Mouse (Mus musculus): ENCODE measurements around the gene Foxk2. TPM values are rescaled to one million over a fixed set of nuclear protein-coding genes. Genes with fewer than 3 reads are reported as not detected.
"Not testable (repeated sequence)": the region's sequence is repeated elsewhere in the genome, so short reads cannot be mapped to it uniquely, and the experiment has no call there.

Gene Foxk2
- polyA plus RNA-seq, 1 experiment from 2014 or later = 2.1 TPM

- WGBS (ENCODE audit: insufficient replicate concordance) = no CpG with 5 or more reads among the region's 1 CpGs
Measured at GRCm38 (mm10) chr11:121342423-121342822, 82.6 kb downstream of the Foxk2 start.

GRCm38 (mm10) chr11:121347036-121347435 is 87.2 kb downstream of the Foxk2 start:
- WGBS (ENCODE audit: insufficient replicate concordance) = 50% methylated on average over 2 of the region's 2 CpGs
- no peaks in the 10 kb centered on the region for H3K27me3 ChIP-seq (ENCODE audit: control insufficient read depth, insufficient read depth, low read depth, low read length)
- peaks cover 10% of the 10 kb centered on the region for H3K36me3 ChIP-seq (ENCODE audit: control insufficient read depth, insufficient read depth)
- no peaks in the 10 kb centered on the region for H3K9me3 ChIP-seq (replicated peaks; ENCODE audit: control insufficient read depth, low read length)
- no peak overlapping the region for H3K9ac ChIP-seq (ENCODE audit: low read depth, low read length)
- peaks cover 4% of the 10 kb centered on the region for H3K4me1 ChIP-seq (ENCODE audit: control insufficient read depth, low read depth, low read length)
- no peak overlapping the region for H3K4me2 ChIP-seq (ENCODE audit: low read depth, low read length)
- no peak overlapping the region for H3K4me3 ChIP-seq (ENCODE audit: low read depth, low read length)
- no peak overlapping the region for H3K27ac ChIP-seq (ENCODE audit: low read length)
- no peak for ATAC-seq (ENCODE audit: low read depth)

More at GRCm38 (mm10) chr11:121342423-121342822, 82.6 kb downstream of the Foxk2 start:
- H3K36me3 ChIP-seq (ENCODE audit: control insufficient read depth, insufficient read depth); ATAC-seq (ENCODE audit: low read depth); H3K4me3 ChIP-seq (ENCODE audit: low read depth, low read length); H3K9me3 ChIP-seq (replicated peaks; ENCODE audit: control insufficient read depth, low read length); H3K4me2 ChIP-seq (ENCODE audit: low read depth, low read length); H3K27me3 ChIP-seq (ENCODE audit: control insufficient read depth, insufficient read depth, low read depth, low read length); H3K9ac ChIP-seq (ENCODE audit: low read depth, low read length); H3K27ac ChIP-seq (ENCODE audit: low read length); H3K4me1 ChIP-seq (ENCODE audit: control insufficient read depth, low read depth, low read length): not testable (repeated sequence)

- no peak overlapping the region for H3K27ac ChIP-seq (ENCODE audit: low read length)
- H3K36me3 ChIP-seq (ENCODE audit: control insufficient read depth, insufficient read depth) = peaks cover 10% of the 10 kb centered on the region
- no peak overlapping the region for H3K9ac ChIP-seq (ENCODE audit: low read depth, low read length)
- ATAC-seq (ENCODE audit: low read depth) = no peak
- H3K4me3 ChIP-seq (ENCODE audit: low read depth, low read length) = no peak overlapping the region
- no peaks in the 10 kb centered on the region for H3K27me3 ChIP-seq (ENCODE audit: control insufficient read depth, insufficient read depth, low read depth, low read length)
- H3K4me2 ChIP-seq (ENCODE audit: low read depth, low read length) = no peak overlapping the region
- H3K9me3 ChIP-seq (replicated peaks; ENCODE audit: control insufficient read depth, low read length) = no peaks in the 10 kb centered on the region
- 75% methylated on average over 2 of the region's 2 CpGs for WGBS (ENCODE audit: insufficient replicate concordance)
- peaks cover 10% of the 10 kb centered on the region for H3K4me1 ChIP-seq (ENCODE audit: control insufficient read depth, low read depth, low read length)
Measured at GRCm38 (mm10) chr11:121348166-121348565, 88.4 kb downstream of the Foxk2 start.

GRCm38 (mm10) chr11:121348727-121349126 is 88.9 kb downstream of the Foxk2 start:
- not testable (repeated sequence) for H3K9ac ChIP-seq (ENCODE audit: low read depth, low read length); H3K9me3 ChIP-seq (replicated peaks; ENCODE audit: control insufficient read depth, low read length); H3K4me2 ChIP-seq (ENCODE audit: low read depth, low read length); H3K36me3 ChIP-seq (ENCODE audit: control insufficient read depth, insufficient read depth); H3K27me3 ChIP-seq (ENCODE audit: control insufficient read depth, insufficient read depth, low read depth, low read length); H3K4me3 ChIP-seq (ENCODE audit: low read depth, low read length); ATAC-seq (ENCODE audit: low read depth); H3K27ac ChIP-seq (ENCODE audit: low read length)
- H3K4me1 ChIP-seq (ENCODE audit: control insufficient read depth, low read depth, low read length) = peaks cover 13% of the 10 kb centered on the region
- WGBS (ENCODE audit: insufficient replicate concordance) = 66% methylated on average over 3 of the region's 3 CpGs

GRCm38 (mm10) chr11:121353326-121354090 is 93.7 kb downstream of the Foxk2 start:
- H3K36me3 ChIP-seq (ENCODE audit: control insufficient read depth, insufficient read depth) = 0 out of 2 replicates have a peak, but pooled peaks cover 2% of the 10 kb centered on the region
- no peaks in the 10 kb centered on the region for H3K27me3 ChIP-seq (ENCODE audit: control insufficient read depth, insufficient read depth, low read depth, low read length)
- H3K9me3 ChIP-seq (replicated peaks; ENCODE audit: control insufficient read depth, low read length) = no peaks in the 10 kb centered on the region
- peak overlapping the region; percentile 98 for H3K9ac ChIP-seq (ENCODE audit: low read depth, low read length)
- peaks cover 20% of the 10 kb centered on the region for H3K4me1 ChIP-seq (ENCODE audit: control insufficient read depth, low read depth, low read length)
- 1% methylated on average over 39 of the region's 41 CpGs for WGBS (ENCODE audit: insufficient replicate concordance)
- H3K27ac ChIP-seq (ENCODE audit: low read length) = peak overlapping the region; percentile 87
- peak overlapping the region; percentile 95 for H3K4me2 ChIP-seq (ENCODE audit: low read depth, low read length)
- H3K4me3 ChIP-seq (ENCODE audit: low read depth, low read length) = peak overlapping the region; percentile 99
- peak; percentile 30 for ATAC-seq (ENCODE audit: low read depth)

- H3K4me1 ChIP-seq (ENCODE audit: control insufficient read depth, low read depth, low read length) = peaks cover 20% of the 10 kb centered on the region
- 0% methylated on average over 69 of the region's 69 CpGs for WGBS (ENCODE audit: insufficient replicate concordance)
- no peaks in the 10 kb centered on the region for H3K27me3 ChIP-seq (ENCODE audit: control insufficient read depth, insufficient read depth, low read depth, low read length)
- H3K27ac ChIP-seq (ENCODE audit: low read length) = peak within 1 kb of the TSS; percentile 87
- H3K9ac ChIP-seq (ENCODE audit: low read depth, low read length) = peak within 1 kb of the TSS; percentile 98
- peak within 1 kb of the TSS; percentile 99 for H3K4me3 ChIP-seq (ENCODE audit: low read depth, low read length)
- H3K36me3 ChIP-seq (ENCODE audit: control insufficient read depth, insufficient read depth) = no peaks in the 10 kb centered on the region
- H3K9me3 ChIP-seq (replicated peaks; ENCODE audit: control insufficient read depth, low read length) = no peaks in the 10 kb centered on the region
- H3K4me2 ChIP-seq (ENCODE audit: low read depth, low read length) = peak within 1 kb of the TSS; percentile 95
- peak; percentile 96 for ATAC-seq (ENCODE audit: low read depth)
Measured at GRCm38 (mm10) chr11:121354091-121354707, 94.4 kb downstream of the Foxk2 start, which contains the start of gene Wdr45b. Wdr45b (minus strand) TSS chr11:121354445.

Other genes starting within 250 kb of the Foxk2 start
- 1.3 and 1.6 TPM in 2 replicates for gene Cd7, start 220.6 kb upstream of the Foxk2 start, polyA plus RNA-seq (2015; fragmentation: Nextera tagmentation; extraction: Ambion mirVana)
- 0.05 and 0.22 TPM in 2 replicates for gene Sectm1b, start 196.4 kb upstream of the Foxk2 start, polyA plus RNA-seq (2015; fragmentation: Nextera tagmentation; extraction: Ambion mirVana)
- 0.89 and 1.8 TPM in 2 replicates for gene Sectm1a, start 178.8 kb upstream of the Foxk2 start, polyA plus RNA-seq (2015; fragmentation: Nextera tagmentation; extraction: Ambion mirVana)
- gene Tex19.2, start 141.3 kb upstream of the Foxk2 start, polyA plus RNA-seq (2015; fragmentation: Nextera tagmentation; extraction: Ambion mirVana) = 0.05 TPM in 1 of 2 replicates, not detected in the other
- gene Tex19.1, start 113.8 kb upstream of the Foxk2 start, polyA plus RNA-seq (2015; fragmentation: Nextera tagmentation; extraction: Ambion mirVana) = not detected in 2 replicates
- gene Uts2r, start 99.7 kb upstream of the Foxk2 start, polyA plus RNA-seq (2015; fragmentation: Nextera tagmentation; extraction: Ambion mirVana) = 0.14 TPM in 1 of 2 replicates, not detected in the other
- gene Hexdc, start 55.6 kb upstream of the Foxk2 start, polyA plus RNA-seq (2015; fragmentation: Nextera tagmentation; extraction: Ambion mirVana) = 2.9 and 3.1 TPM in 2 replicates
- gene Ogfod3, start 55.3 kb upstream of the Foxk2 start, polyA plus RNA-seq (2015; fragmentation: Nextera tagmentation; extraction: Ambion mirVana) = 15.4 and 15.5 TPM in 2 replicates
- 20.2 and 21.1 TPM in 2 replicates for gene Cybc1, start 30.7 kb upstream of the Foxk2 start, polyA plus RNA-seq (2015; fragmentation: Nextera tagmentation; extraction: Ambion mirVana)
- 118 and 119 TPM in 2 replicates for gene Narf, start 22.7 kb upstream of the Foxk2 start, polyA plus RNA-seq (2015; fragmentation: Nextera tagmentation; extraction: Ambion mirVana)
- gene Wdr45b, start 94.5 kb downstream of the Foxk2 start, polyA plus RNA-seq (2015; fragmentation: Nextera tagmentation; extraction: Ambion mirVana) = 19.5 and 19.7 TPM in 2 replicates
- 0.56 and 1.2 TPM in 2 replicates for gene Rab40b, start 128.3 kb downstream of the Foxk2 start, polyA plus RNA-seq (2015; fragmentation: Nextera tagmentation; extraction: Ambion mirVana)
- 28.2 and 36.4 TPM in 2 replicates for gene Fn3krp, start 161.4 kb downstream of the Foxk2 start, polyA plus RNA-seq (2015; fragmentation: Nextera tagmentation; extraction: Ambion mirVana)
- gene Fn3k, start 174.9 kb downstream of the Foxk2 start, polyA plus RNA-seq (2015; fragmentation: Nextera tagmentation; extraction: Ambion mirVana) = 35.3 and 38.4 TPM in 2 replicates
- 19.5 and 21.4 TPM in 2 replicates for gene Tbcd, start 192.0 kb downstream of the Foxk2 start, polyA plus RNA-seq (2015; fragmentation: Nextera tagmentation; extraction: Ambion mirVana)

All from liver, embryonic 16.5 days (tissue).